Mouse (Mus musculus) small intestine, adult 2 months (tissue): ENCODE measurements around the gene Npr3.

Experiments
- CTCF ChIP-seq: fragments of 200-500 bp; IDR thresholded peaks from 2 replicates; pipeline ENCODE4 v1.5.1; 2012; ENCODE audit warnings: low read depth, mild to moderate bottlenecking, control low read depth, inconsistent platforms, low read length, moderate library complexity, mixed read lengths; ENCODE audit not compliant: insufficient replicate concordance, insufficient read length; ENCODE audit errors: extremely low read depth
- POLR2A ChIP-seq: fragments of 200-500 bp; IDR thresholded peaks from 2 replicates; pipeline ENCODE4 v1.6.1; 2012; ENCODE audit warnings: low read depth, mild to moderate bottlenecking, control low read depth, inconsistent platforms, low read length, moderate library complexity

DNA sequence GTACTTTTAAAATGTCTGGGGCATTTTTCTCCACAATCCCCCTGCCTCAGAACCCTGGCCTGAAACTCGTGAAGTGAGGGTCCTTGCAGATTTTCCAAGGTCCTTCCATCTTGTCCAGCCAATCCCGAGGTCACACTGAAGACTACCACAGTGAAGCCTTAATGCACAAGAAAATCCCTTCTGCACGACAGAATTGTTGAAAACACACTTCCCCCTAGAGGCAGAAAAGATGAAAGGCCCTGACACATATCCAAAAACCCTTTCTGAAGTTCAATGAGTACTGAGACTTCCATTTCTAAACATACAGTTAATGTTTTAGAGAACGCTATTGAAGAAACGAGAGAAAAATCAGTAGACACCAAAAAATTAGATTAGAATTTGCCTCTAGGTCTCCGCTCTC, 2.8 kb upstream of the Npr3 start:
- no peak for TF ChIP-seq CTCF
- no peak for TF ChIP-seq POLR2A
